Mouse (Mus musculus) limb, embryonic 15.5 days (tissue): ENCODE results near the gene Rab5c. TPM values are rescaled to one million over a fixed set of nuclear protein-coding genes. Genes with fewer than 3 reads are reported as not detected.

ENCODE experiments used
- ATAC-seq: fragments of 200-750 bp; cut with Nextera tagmentation; 2 replicates; pipeline ENCODE4 v1.8.0; 2017; ENCODE audit warnings: low read depth, moderate TSS enrichment; ENCODE audit not compliant: insufficient number of reproducible peaks, low FRiP score, low TSS enrichment
- H3K27ac ChIP-seq: fragments of 300-500 bp; sonication (generic); 2 replicates; pipeline ENCODE4 v1.5.1; 2015; ENCODE audit warnings: moderate library complexity, mild to moderate bottlenecking, inconsistent platforms
- H3K27me3 ChIP-seq: fragments of 300-500 bp; sonication (generic); 2 replicates; pipeline ENCODE4 v1.6.1; 2015; ENCODE audit warnings: inconsistent platforms
- H3K36me3 ChIP-seq: fragments of 300-500 bp; sonication (generic); 2 replicates; pipeline ENCODE4 v1.6.1; 2015; ENCODE audit warnings: inconsistent platforms
- H3K4me1 ChIP-seq: fragments of 300-500 bp; sonication (generic); 2 replicates; pipeline ENCODE4 v1.6.1; 2015; ENCODE audit warnings: inconsistent platforms
- H3K4me2 ChIP-seq: fragments of 300-500 bp; sonication (generic); 2 replicates; pipeline ENCODE4 v1.6.1; 2015; ENCODE audit warnings: mild to moderate bottlenecking, inconsistent platforms
- H3K4me3 ChIP-seq: fragments of 300-500 bp; sonication (generic); 2 replicates; pipeline ENCODE4 v1.5.1; 2015; ENCODE audit warnings: mild to moderate bottlenecking, inconsistent platforms
- H3K9ac ChIP-seq: fragments of 300-500 bp; sonication (generic); 2 replicates; pipeline ENCODE4 v1.6.1; 2015; ENCODE audit warnings: inconsistent platforms
- H3K9me3 ChIP-seq: fragments of 300-500 bp; sonication (generic); 2 replicates; pipeline ENCODE4 v1.6.1; 2016; ENCODE audit warnings: inconsistent platforms
- WGBS: fragments of 180-500 bp; shearing (Covaris S2); methylation state at CpG from one replicate; pipeline ENCODE4 v1.1.7; 2015; 5-methylcytosine and 5-hydroxymethylcytosine counted together
- polyA plus RNA-seq: library from polyadenylated mRNA; unstranded; fragments of >200 nt; fragmentation: Nextera tagmentation; extraction: Ambion mirVana; gene quantifications from 2 replicates; pipeline ENCODE4 v1.2.1, GENCODE M21; 2015

The Rab5c gene
- polyA plus RNA-seq, 1 experiment from 2014 or later, result 30.8 TPM

GRCm38 (mm10) chr11:100748620-100749019 is 10.6 kb upstream of the Rab5c start:
- 74% methylated on average over 4 of the region's 4 CpGs for WGBS
- Histone ChIP-seq H3K4me2 (no peak overlapping the region), H3K9me3 (no peaks in the 10 kb centered on the region), H3K4me3 (no peak overlapping the region), H3K36me3 (no peaks in the 10 kb centered on the region), H3K27me3 (peaks cover 26% of the 10 kb centered on the region), H3K9ac (no peak overlapping the region), H3K4me1 (no peaks in the 10 kb centered on the region), H3K27ac (no peak overlapping the region)
- ATAC-seq, result no peak

- H3K9ac ChIP-seq, result no peak overlapping the region
- H3K4me3 ChIP-seq, result no peak overlapping the region
- H3K36me3 ChIP-seq, result no peaks in the 10 kb centered on the region
- no peak for ATAC-seq
- no peak overlapping the region for H3K27ac ChIP-seq
- peaks cover 22% of the 10 kb centered on the region for H3K27me3 ChIP-seq
- WGBS, result 71% methylated on average over 5 of the region's 5 CpGs
- no peak overlapping the region for H3K4me2 ChIP-seq
- H3K4me1 ChIP-seq, result no peaks in the 10 kb centered on the region
- no peaks in the 10 kb centered on the region for H3K9me3 ChIP-seq
These were observed 9.1 kb upstream of the Rab5c start for GRCm38 (mm10) chr11:100747114-100747513.

- Histone ChIP-seq H3K9me3 (no peaks in the 10 kb centered on the region), H3K27me3 (peaks cover 22% of the 10 kb centered on the region), H3K27ac (no peak overlapping the region), H3K4me2 (no peak overlapping the region), H3K4me1 (no peaks in the 10 kb centered on the region), H3K9ac (no peak overlapping the region), H3K4me3 (no peak overlapping the region), H3K36me3 (no peaks in the 10 kb centered on the region)
- ATAC-seq, result no peak
- WGBS, result 73% methylated on average over 10 of the region's 10 CpGs
These were observed 8.5 kb upstream of the Rab5c start for GRCm38 (mm10) chr11:100746546-100746945.

- 12% methylated on average over 6 of the region's 6 CpGs for WGBS
- ATAC-seq, result no peak
- no peak overlapping the region for H3K9ac ChIP-seq
These were observed 7.1 kb upstream of the Rab5c start for GRCm38 (mm10) chr11:100745085-100745484.

GRCm38 (mm10) chr11:100741348-100741747 is 3.3 kb upstream of the Rab5c start:
- Histone ChIP-seq H3K9me3 (no peaks in the 10 kb centered on the region), H3K4me1 (peaks cover 13% of the 10 kb centered on the region), H3K9ac (no peak overlapping the region), H3K27me3 (no peaks in the 10 kb centered on the region), H3K4me3 (no peak overlapping the region), H3K36me3 (no peaks in the 10 kb centered on the region), H3K4me2 (no peak overlapping the region), H3K27ac (no peak overlapping the region)
- no peak for ATAC-seq
- WGBS, result 71% methylated on average over 6 of the region's 6 CpGs

More at GRCm38 (mm10) chr11:100745085-100745484, 7.1 kb upstream of the Rab5c start:
- no peaks in the 10 kb centered on the region for H3K9me3 ChIP-seq
- H3K27me3 ChIP-seq, result peaks cover 20% of the 10 kb centered on the region
- no peak overlapping the region for H3K27ac ChIP-seq
- H3K4me2 ChIP-seq, result no peak overlapping the region
- no peaks in the 10 kb centered on the region for H3K4me1 ChIP-seq
- H3K4me3 ChIP-seq, result no peak overlapping the region
- H3K36me3 ChIP-seq, result no peaks in the 10 kb centered on the region

- 26% methylated on average over 5 of the region's 5 CpGs for WGBS
- peak overlapping the region; percentile 77 for H3K4me2 ChIP-seq
- H3K36me3 ChIP-seq, result no peaks in the 10 kb centered on the region
- no peak for ATAC-seq
- no peaks in the 10 kb centered on the region for H3K27me3 ChIP-seq
- H3K9me3 ChIP-seq, result no peaks in the 10 kb centered on the region
- H3K4me1 ChIP-seq, result peaks cover 20% of the 10 kb centered on the region
- peak overlapping the region; percentile 95 for H3K4me3 ChIP-seq
- peak overlapping the region; percentile 41; the same call in 1 of the 2 replicates for H3K9ac ChIP-seq
- H3K27ac ChIP-seq, result no peak overlapping the region
These were observed 734 bp upstream of the Rab5c start for GRCm38 (mm10) chr11:100738749-100739148.

- H3K27me3 ChIP-seq, result no peaks in the 10 kb centered on the region
- H3K4me1 ChIP-seq, result peaks cover 20% of the 10 kb centered on the region
- H3K27ac ChIP-seq, result peak overlapping the region; percentile 75; the same call in 1 of the 2 replicates
- peak overlapping the region; percentile 71 for H3K4me2 ChIP-seq
- 0 out of 2 replicates have a peak, but pooled peaks cover 5% of the 10 kb centered on the region for H3K36me3 ChIP-seq
- no peak for ATAC-seq
- WGBS, result 2% methylated on average over 13 of the region's 13 CpGs
- H3K9me3 ChIP-seq, result no peaks in the 10 kb centered on the region
- peak overlapping the region; percentile 95 for H3K4me3 ChIP-seq
- H3K9ac ChIP-seq, result peak overlapping the region; percentile 95
These were observed 796 bp downstream of the Rab5c start for GRCm38 (mm10) chr11:100737105-100737733.

- Histone ChIP-seq H3K9ac (peak overlapping the region; percentile 95), H3K4me3 (peak overlapping the region; percentile 95), H3K4me2 (peak overlapping the region; percentile 71), H3K27me3 (no peaks in the 10 kb centered on the region), H3K36me3 (0 out of 2 replicates have a peak, but pooled peaks cover 5% of the 10 kb centered on the region), H3K4me1 (peaks cover 20% of the 10 kb centered on the region), H3K27ac (no peak overlapping the region), H3K9me3 (no peaks in the 10 kb centered on the region)
- no peak for ATAC-seq
- WGBS, result 79% methylated on average over 4 of the region's 4 CpGs
These were observed 1.3 kb downstream of the Rab5c start for GRCm38 (mm10) chr11:100736746-100737080.

- no peak overlapping the region for H3K27ac ChIP-seq
- no peaks in the 10 kb centered on the region for H3K9me3 ChIP-seq
- H3K4me3 ChIP-seq, result peak overlapping the region; percentile 95
- H3K36me3 ChIP-seq, result peaks cover 5% of the 10 kb centered on the region; the same call in 1 of the 2 replicates
- no peak overlapping the region; the same call in 1 of the 2 replicates for H3K4me2 ChIP-seq
- H3K27me3 ChIP-seq, result no peaks in the 10 kb centered on the region
- ATAC-seq, result no peak
- 68% methylated on average over 14 of the region's 14 CpGs for WGBS
- H3K9ac ChIP-seq, result 0 out of 2 replicates have a peak overlapping the region, but pooled peaks have one; percentile 95
- peaks cover 20% of the 10 kb centered on the region for H3K4me1 ChIP-seq
These were observed 1.9 kb downstream of the Rab5c start for GRCm38 (mm10) chr11:100735954-100736745.

GRCm38 (mm10) chr11:100735134-100735865 is 2.7 kb downstream of the Rab5c start:
- H3K27ac ChIP-seq, result no peak overlapping the region
- peaks cover 24% of the 10 kb centered on the region for H3K4me1 ChIP-seq
- ATAC-seq, result no peak
- no peak overlapping the region for H3K4me2 ChIP-seq
- H3K27me3 ChIP-seq, result no peaks in the 10 kb centered on the region
- 90% methylated on average over 9 of the region's 9 CpGs for WGBS
- no peaks in the 10 kb centered on the region for H3K9me3 ChIP-seq
- peaks cover 10% of the 10 kb centered on the region; the same call in 1 of the 2 replicates for H3K36me3 ChIP-seq
- H3K4me3 ChIP-seq, result no peak overlapping the region
- H3K9ac ChIP-seq, result no peak overlapping the region

- no peak overlapping the region for H3K27ac ChIP-seq
- peaks cover 22% of the 10 kb centered on the region; the same call in 1 of the 2 replicates for H3K36me3 ChIP-seq
- H3K9me3 ChIP-seq, result no peaks in the 10 kb centered on the region
- WGBS, result 81% methylated on average over 6 of the region's 6 CpGs
- peaks cover 4% of the 10 kb centered on the region for H3K4me1 ChIP-seq
- no peak overlapping the region for H3K4me2 ChIP-seq
- H3K27me3 ChIP-seq, result no peaks in the 10 kb centered on the region
- H3K4me3 ChIP-seq, result no peak overlapping the region
- H3K9ac ChIP-seq, result no peak overlapping the region
- ATAC-seq, result no peak
These were observed 7.4 kb downstream of the Rab5c start for GRCm38 (mm10) chr11:100730477-100731205.
